Mouse (Mus musculus): ENCODE measurements around the gene Ccr6. TPM values are rescaled to one million over a fixed set of nuclear protein-coding genes. Genes with fewer than 3 reads are reported as not detected.

Ccr6 gene
- polyA plus RNA-seq, 1 experiment, result not detected

DNA sequence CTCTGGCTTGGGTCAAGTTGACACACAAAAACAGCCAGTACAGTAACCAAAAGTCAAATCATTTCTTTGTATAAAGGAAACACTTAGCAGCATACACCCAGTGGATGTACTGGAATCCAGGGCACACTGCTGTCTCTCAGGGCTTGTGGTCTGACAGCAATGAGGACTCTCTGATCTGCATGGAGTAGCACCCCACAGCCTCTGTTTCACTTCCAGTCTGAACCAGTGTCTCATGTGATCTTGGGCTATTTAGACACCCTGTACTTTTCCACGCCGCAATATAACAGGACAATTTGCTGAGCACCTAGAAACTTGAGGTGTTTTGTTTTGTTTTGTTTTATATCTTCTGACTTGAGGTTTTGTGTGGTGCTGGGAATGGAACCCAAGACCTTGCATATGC is 10.7 kb upstream of the Ccr6 start:
- no peak for TF ChIP-seq GATA1 (IDR thresholded peaks at IDR 0.05; ENCODE audit: low read length)

DNA sequence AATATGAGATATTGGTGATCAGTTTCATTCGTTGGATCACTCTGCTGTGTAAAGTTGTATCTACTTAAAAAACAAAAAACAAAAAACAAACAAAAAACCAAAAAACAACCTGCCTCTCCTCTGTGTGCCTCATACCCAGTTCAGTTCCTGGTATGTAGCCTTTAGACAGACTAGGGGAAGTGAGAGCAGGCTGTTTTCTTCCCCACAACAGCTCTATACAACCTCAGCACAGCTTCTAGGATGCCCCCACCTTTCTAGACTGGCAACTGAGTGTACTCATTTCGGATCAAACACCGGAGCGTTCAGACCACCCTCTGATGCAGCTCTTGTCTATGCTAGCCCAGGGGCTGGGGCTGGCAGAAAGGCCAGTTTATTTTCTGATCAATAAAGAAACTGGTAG is 10.1 kb upstream of the Ccr6 start:
- no peak for TF ChIP-seq GATA1 (IDR thresholded peaks at IDR 0.05; ENCODE audit: low read length)

DNA sequence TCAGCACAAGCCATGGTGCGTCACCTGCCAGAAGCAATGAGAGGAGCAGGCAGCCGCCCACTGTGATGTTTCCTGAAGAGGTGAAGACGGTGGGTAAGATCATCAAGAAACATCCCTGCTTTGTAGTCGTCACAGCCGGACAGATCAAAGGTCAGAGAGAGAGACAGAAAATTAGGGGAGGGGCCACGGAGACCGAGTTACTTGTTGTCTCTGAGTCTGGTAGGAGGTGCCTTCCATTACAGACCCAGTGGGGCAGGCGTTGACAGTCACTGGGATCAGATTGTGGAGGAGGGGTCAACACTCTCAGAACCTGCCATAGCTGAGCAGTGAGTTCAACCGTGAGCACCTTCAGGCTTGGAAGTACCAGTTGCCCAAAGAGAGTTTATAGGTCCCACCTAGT is 7.2 kb upstream of the Ccr6 start:
- no peak for TF ChIP-seq GATA1 (IDR thresholded peaks at IDR 0.05; ENCODE audit: low read length)

DNA sequence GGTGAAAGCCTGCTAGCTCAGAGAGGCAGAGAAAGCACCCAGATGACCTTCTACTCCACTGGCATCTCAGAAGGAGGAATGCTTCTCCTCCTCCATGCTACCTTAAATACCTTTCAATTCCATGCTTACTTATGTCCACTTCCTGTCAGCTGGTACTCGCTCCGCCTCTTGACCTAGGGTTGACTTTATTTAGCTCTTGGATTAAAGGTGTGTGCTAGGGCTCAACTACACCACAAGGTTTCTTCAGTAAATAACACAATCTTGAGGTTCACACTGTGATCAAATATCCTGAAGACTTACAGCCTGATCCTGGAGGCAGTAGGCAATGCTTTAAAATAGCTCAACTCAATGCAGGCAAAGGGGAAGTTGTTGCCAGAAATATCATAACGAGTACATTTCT is 6.2 kb upstream of the Ccr6 start:
- TF ChIP-seq GATA1 (IDR thresholded peaks at IDR 0.05; ENCODE audit: low read length), result no peak

DNA sequence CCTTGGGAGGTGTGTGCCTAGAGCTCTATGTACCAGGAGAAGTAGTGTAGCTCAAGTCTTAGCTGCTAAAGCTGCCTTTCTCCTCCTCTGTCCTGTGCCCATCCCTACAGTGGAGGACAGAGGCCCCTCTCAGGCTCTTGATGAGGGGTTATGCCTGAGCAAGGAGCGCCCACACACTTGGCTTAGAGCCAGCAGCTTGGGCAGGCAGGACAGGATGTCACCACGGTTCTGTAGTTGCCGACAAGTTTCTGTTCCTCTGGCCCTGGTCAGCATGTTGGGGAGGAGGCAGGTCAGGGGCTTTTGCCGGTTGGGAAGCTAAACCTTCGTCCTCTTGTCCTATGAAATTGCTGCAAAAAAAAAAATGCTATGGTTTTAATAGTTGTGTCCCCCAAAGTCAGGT is 3.8 kb upstream of the Ccr6 start:
- no peak for TF ChIP-seq GATA1 (IDR thresholded peaks at IDR 0.05; ENCODE audit: low read length)

DNA sequence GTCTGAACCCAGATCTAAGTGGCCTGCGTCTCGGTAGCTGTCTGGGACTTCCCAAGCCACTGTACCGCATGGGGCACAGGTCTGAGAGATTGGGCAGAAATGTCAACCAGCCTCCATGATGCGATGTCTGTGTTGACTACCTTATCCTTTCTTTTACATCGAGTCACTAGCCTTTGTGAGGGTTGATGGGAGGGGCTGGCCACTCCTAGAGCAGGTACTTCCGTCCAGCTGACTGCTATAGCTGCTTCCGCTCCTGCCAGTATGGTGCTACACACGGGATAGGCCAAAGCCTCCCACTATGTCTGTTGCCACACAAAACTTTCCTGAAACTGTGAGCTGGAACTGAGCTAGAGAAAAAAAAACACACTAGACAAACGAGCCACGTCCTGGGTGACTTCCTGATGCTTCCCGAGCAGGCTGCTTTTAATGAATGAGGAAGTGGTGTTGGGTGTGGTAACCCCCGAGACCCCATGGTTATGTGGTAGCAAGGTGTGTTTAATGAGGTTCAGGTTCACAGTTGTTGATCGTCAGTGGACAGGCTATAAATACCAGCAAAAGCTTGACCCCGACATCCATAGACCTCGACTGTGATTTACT is 2.1 kb upstream of the Ccr6 start:
- no peak for TF ChIP-seq GATA1 (IDR thresholded peaks at IDR 0.05; ENCODE audit: low read length)

DNA sequence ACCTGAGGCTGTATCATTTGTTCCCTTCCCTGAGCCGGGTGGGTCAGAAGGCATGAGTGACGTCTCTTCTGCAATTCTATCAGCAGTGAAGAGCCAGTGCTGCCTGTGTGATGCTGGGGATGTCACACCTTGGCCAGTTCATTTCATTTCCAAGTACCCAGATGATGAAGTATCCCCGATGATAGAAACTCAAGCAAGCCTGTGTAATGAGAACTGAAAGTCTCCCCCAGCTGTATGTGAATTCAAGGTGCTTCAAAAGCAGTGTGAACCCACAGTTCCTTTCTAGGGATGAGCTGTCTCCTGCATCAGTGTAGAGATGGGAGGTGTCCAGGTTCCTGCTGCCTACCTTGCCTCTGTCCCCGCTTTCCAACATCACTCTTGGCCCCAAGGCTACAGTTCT is 1.3 kb upstream of the Ccr6 start:
- TF ChIP-seq GATA1 (IDR thresholded peaks at IDR 0.05; ENCODE audit: low read length), result no peak

DNA sequence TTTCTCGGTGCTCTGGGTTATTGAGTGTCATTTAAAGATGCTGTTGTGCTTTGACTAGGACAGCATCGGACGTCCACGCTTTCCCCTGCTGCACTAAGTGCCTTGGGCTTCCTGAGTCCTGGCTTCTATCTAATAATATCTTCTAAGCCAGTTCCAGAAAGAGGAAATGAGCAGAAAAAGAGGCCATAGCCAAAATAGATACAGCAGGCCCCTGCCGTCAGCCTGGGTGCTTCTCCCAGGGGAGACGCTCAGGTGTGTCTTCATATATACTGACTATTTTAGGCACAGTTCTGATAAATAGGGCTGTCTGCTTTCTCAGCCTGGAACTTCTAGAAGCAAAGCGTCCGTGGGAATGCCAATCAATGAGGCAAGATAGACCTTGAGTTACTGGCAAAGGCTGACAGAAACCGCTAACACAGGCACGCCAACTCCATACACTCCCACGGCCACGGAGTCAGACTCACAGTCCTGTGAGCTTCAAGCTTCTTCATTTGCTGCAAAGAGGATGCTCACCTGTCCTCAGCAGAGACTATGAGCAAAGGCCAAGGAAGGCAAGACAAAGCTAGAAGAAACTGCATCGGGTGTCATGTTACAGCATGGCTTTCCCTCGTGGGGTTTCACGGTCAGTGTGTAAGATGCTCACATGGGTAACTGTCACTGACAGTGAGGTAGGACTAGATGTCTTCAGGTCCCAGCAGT is 2.3 kb downstream of the Ccr6 start:
- no peak for TF ChIP-seq GATA1 (IDR thresholded peaks at IDR 0.05; ENCODE audit: low read length)

DNA sequence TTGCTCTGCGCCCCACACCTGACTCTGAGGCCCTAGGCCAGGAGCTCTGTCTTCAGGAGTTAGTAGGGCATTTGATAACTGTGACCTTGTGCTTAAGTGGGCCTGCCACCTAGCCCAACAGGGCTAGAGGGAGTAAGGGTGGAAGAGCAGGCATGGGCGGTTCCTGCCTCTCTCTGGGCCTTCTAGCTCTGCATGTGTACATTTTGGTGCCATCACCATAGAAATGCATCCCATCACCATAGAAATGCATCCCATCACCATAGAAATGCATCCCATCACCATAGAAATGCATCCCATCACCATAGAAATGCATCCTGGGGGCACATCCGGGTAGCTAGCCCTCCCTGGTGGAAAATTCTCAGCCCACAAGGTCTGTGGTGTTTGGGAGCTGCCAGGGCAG is 3.7 kb downstream of the Ccr6 start:
- no peak for TF ChIP-seq GATA1 (IDR thresholded peaks at IDR 0.05; ENCODE audit: low read length)

DNA sequence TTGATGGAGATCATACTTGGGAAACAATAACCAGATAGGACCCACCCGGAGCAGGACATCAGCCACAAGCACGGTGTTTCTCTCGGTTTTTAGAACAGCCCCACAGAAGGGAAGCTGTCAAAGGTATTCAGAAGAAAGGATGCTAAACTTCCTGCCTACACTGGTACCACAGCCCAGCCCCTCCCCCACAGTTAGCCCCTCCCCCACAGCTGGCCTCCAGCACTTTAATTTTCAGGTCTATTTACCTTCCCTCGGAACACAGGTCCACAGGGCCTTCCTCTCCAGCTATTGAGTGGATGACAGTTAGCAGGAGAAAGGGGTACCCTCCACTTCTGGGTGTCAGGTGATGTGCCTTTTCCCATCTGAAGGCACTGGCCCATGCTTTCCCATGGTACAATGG is 4.7 kb downstream of the Ccr6 start:
- TF ChIP-seq GATA1 (IDR thresholded peaks at IDR 0.05; ENCODE audit: low read length), result no peak

DNA sequence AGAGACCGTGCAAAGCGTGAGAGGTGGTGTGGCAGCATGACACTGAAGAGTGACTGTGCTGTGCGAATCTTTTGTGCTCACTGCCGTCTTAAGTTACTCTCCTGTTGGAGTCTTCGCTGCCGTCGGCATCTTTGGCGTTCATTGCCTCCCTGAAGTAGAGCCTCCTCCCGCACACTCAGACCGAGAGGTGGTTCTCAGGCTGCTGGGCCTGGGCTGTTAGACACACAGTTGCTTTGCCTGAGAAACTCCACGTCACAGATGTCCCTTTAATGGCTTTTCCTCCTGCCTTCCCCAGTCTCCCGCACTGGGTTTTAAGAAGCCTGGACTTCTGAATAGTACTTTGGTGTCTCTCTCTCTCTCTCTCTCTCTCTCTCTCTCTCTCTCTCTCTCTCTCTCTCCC is 5.8 kb downstream of the Ccr6 start:
- no peak for TF ChIP-seq GATA1 (IDR thresholded peaks at IDR 0.05; ENCODE audit: low read length)

DNA sequence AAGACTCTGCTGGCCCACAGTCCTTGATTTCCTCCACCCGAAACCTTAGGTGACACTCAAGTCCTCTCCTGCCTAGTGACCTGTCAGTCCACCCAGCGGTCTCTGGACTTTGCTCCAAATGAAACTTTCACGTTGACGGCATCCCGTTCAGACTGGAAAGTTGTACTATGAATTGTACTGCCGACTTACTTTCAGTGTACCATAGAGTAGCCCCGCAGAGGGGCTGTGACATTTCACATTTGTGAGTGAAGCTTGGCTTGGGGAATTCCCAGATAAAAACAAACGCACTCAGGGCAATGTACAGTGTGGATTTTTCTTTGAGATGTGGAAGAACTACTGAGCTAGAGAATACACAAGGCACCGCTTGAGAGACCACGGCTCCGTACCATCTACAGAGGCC is 6.3 kb downstream of the Ccr6 start:
- no peak for TF ChIP-seq GATA1 (IDR thresholded peaks at IDR 0.05; ENCODE audit: low read length)

DNA sequence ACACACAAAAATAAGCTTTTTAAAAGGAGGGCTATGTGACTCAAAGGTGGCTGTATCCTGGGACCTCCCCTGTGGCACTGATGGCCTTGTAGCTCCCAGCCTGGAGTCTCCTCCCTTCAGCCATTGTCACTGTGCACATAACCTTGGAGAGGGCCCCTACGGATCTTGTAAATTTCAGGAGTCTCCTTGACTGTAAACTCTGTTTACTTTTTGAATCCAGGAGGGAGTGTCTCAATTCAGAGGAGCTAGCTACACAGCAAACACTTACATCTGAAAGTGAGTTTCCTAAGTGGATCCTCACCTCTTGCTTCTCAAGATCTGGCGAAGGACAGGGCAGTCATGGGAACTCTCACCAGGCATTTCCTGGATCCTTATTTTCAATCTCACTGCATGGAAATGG is 8.3 kb downstream of the Ccr6 start:
- no peak for TF ChIP-seq GATA1 (IDR thresholded peaks at IDR 0.05; ENCODE audit: low read length)

DNA sequence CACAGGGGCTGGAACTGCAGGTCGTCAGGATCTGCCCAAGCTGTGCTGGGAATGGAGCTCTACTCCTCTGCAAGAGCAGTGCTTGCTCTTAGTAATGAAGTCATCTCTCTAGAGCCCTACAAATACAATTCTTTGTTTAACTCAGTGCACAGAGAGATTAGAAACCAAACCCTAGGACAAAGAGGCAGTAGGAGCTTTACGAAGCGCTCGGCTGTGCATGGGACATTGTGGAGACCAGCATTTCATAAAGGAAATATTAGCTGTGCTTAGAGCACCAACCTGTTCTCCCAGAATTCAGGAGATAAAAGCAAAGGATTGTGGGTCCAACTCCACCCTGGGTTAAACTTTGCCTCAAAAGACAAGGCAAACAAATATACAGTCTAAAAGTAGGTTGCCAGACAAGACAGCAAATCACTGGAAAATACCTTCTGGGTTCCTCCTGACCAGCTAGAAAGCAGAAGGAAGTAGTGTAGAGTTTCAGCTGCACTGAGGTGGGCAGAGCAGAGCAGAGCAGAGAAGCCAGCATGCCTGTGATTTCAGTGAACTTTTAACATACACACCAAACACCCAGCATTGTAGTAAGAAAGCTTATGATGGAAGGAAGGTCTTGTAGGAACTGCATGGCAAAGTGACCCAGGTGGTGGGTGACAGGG is 10.4 kb downstream of the Ccr6 start:
- no peak for TF ChIP-seq GATA1 (IDR thresholded peaks at IDR 0.05; ENCODE audit: low read length)

DNA sequence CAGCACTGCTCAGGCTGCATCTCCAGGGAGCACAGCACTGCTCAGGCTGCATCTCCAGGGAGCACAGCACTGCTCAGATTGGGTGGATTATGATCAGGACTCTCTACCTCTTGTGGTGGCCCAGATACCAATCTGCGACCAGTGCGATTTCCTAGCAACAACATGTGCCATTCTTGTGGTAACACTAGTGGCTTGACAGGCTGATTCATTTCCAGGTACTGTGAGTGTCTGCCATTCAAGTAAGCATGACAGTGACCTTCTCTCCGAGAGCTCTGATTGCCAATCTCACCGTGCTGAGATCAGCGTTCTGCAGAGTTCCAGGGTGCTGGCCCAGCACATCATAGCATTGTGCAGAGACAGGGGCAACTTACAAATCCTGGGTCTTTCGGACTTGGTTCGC is 15.9 kb downstream of the Ccr6 start:
- TF ChIP-seq GATA1 (IDR thresholded peaks at IDR 0.05; ENCODE audit: low read length), result no peak

DNA sequence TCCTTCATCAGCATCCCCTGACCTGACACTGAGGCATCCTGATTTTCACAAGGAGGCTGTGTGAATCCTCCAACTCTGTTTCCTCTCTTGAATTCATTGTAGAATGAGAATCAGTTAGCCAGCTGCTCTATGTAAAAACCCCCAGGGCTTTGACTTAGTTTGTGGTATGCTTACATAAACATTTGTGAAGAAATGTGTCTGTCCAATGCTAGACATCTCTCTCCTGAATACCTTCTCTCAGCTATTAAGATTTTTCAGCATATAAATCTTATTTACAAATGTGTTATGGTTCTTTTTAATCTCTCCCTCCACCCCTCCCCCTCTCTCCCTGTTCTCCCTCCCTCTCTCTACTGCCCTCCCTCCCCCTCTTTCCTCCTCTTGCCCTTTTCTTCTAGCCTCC is 18.4 kb downstream of the Ccr6 start:
- TF ChIP-seq GATA1 (IDR thresholded peaks at IDR 0.05; ENCODE audit: low read length), result no peak

DNA sequence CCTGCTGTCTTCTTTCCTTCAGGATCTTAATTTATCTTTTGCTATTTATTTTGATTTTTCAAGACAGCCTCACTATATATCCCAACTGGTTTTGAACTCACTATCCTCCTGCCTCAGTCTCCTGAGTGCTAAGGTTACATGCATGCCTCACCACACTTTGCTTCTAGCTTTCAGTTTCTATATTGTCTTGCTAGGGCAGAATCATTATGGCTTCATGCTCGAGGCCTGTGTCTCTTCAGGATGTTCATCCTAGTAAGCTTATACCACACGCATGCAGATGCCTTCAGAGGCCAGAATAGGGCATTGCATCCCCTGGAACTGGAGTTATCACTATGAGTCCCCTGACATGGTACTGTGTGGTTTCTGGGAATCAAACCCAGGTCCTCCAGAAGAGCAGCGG is 19.1 kb downstream of the Ccr6 start:
- no peak for TF ChIP-seq GATA1 (IDR thresholded peaks at IDR 0.05; ENCODE audit: low read length)
